Mouse (Mus musculus) midbrain, embryonic 16.5 days (tissue): ENCODE results near the gene Trim66. TPM values are rescaled to one million over a fixed set of nuclear protein-coding genes. Genes with fewer than 3 reads are reported as not detected.

Experiments used
- ATAC-seq: fragments of 200-750 bp; cut with Nextera tagmentation; 2 replicates; pipeline ENCODE4 v1.8.0; 2017; ENCODE audit warnings: moderate TSS enrichment
- H3K27ac ChIP-seq: fragments of 300-500 bp; sonication (generic); 2 replicates; pipeline ENCODE4 v1.5.1; 2014; ENCODE audit warnings: mild to moderate bottlenecking, low read length, mixed read lengths
- H3K27me3 ChIP-seq: fragments of 300-500 bp; sonication (generic); 2 replicates; pipeline ENCODE4 v1.6.1; 2014; ENCODE audit warnings: low read depth, low read length, mixed read lengths; ENCODE audit not compliant: control insufficient read depth, insufficient read depth
- H3K36me3 ChIP-seq: fragments of 300-500 bp; sonication (generic); 2 replicates; pipeline ENCODE4 v1.6.1; 2014; ENCODE audit warnings: mild to moderate bottlenecking, low read length, moderate library complexity, mixed read lengths; ENCODE audit not compliant: control insufficient read depth, insufficient read depth
- H3K4me1 ChIP-seq: fragments of 300-500 bp; sonication (generic); 2 replicates; pipeline ENCODE4 v1.6.1; 2014; ENCODE audit warnings: mild to moderate bottlenecking, low read length, mixed read lengths; ENCODE audit not compliant: control insufficient read depth, insufficient read depth
- H3K4me2 ChIP-seq: fragments of 300-500 bp; sonication (generic); 2 replicates; pipeline ENCODE4 v1.6.1; 2014; ENCODE audit warnings: mild to moderate bottlenecking, low read length, mixed read lengths
- H3K4me3 ChIP-seq: fragments of 300-500 bp; sonication (generic); 2 replicates; pipeline ENCODE4 v1.5.1; 2014; ENCODE audit warnings: low read depth, mild to moderate bottlenecking, low read length, moderate library complexity, mixed read lengths
- H3K9ac ChIP-seq: fragments of 300-500 bp; sonication (generic); 2 replicates; pipeline ENCODE4 v1.6.1; 2014; ENCODE audit warnings: low read depth, low read length, mixed read lengths
- H3K9me3 ChIP-seq: fragments of 300-500 bp; sonication (generic); replicated peaks from 2 replicates; pipeline ENCODE4 v1.6.1; 2014; ENCODE audit warnings: mild to moderate bottlenecking, low read length, mixed read lengths; ENCODE audit not compliant: control insufficient read depth, poor library complexity, severe bottlenecking
- WGBS: fragments of 180-500 bp; shearing (Covaris S2); extraction: QIAGEN DNeasy Blood & Tissue Kit; methylation state at CpG from one replicate; pipeline ENCODE4 v1.1.7; 2014; 5-methylcytosine and 5-hydroxymethylcytosine counted together
- polyA plus RNA-seq: library from polyadenylated mRNA; unstranded; fragments of >200 nt; fragmentation: Nextera tagmentation; extraction: Ambion mirVana; gene quantifications from 2 replicates; pipeline ENCODE4 v1.2.1, GENCODE M21; 2015

Trim66 gene
- polyA plus RNA-seq, 1 experiment from 2014 or later, result 1.7 TPM

GRCm38 (mm10) chr7:109534921-109535320 is 27.0 kb upstream of the Trim66 start:
- no peak for ATAC-seq
- no peak overlapping the region for H3K9ac ChIP-seq
- H3K4me2 ChIP-seq, result no peak overlapping the region
- no peaks in the 10 kb centered on the region for H3K9me3 ChIP-seq
- no peaks in the 10 kb centered on the region for H3K27me3 ChIP-seq
- no peak overlapping the region for H3K4me3 ChIP-seq
- peaks cover 2% of the 10 kb centered on the region; the same call in 1 of the 2 replicates for H3K4me1 ChIP-seq
- no peak overlapping the region for H3K27ac ChIP-seq
- H3K36me3 ChIP-seq, result peaks cover 2% of the 10 kb centered on the region; the same call in 1 of the 2 replicates
- WGBS, result 88% methylated on average over 3 of the region's 3 CpGs

DNA sequence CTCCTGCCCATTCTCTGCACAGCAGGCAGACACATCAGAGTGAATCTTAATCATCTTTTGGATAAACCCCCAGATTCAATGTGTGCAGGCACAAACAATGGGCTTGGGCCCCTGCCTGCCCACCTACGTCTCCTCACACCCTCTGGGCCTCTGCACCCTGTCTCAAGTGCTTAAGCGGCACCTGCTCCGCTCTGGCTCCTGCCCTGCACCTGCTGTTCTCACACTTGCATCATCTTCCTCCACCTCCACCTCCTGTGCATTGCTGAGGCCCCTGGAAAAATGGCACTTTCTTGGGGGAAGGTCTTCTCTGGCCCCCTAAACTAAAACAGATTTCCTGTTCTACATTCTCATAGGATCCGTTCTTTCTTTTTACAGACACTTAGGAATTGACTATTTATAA is 26.0 kb upstream of the Trim66 start:
- H3K4me2 ChIP-seq, result no peak overlapping the region
- H3K27ac ChIP-seq, result no peak overlapping the region
- no peaks in the 10 kb centered on the region for H3K9me3 ChIP-seq
- ATAC-seq, result no peak
- H3K4me1 ChIP-seq, result peaks cover 2% of the 10 kb centered on the region; the same call in 1 of the 2 replicates
- 80% methylated on average over 4 of the region's 4 CpGs for WGBS
- peaks cover 2% of the 10 kb centered on the region; the same call in 1 of the 2 replicates for H3K36me3 ChIP-seq
- H3K9ac ChIP-seq, result no peak overlapping the region
- no peaks in the 10 kb centered on the region for H3K27me3 ChIP-seq
- H3K4me3 ChIP-seq, result no peak overlapping the region

DNA sequence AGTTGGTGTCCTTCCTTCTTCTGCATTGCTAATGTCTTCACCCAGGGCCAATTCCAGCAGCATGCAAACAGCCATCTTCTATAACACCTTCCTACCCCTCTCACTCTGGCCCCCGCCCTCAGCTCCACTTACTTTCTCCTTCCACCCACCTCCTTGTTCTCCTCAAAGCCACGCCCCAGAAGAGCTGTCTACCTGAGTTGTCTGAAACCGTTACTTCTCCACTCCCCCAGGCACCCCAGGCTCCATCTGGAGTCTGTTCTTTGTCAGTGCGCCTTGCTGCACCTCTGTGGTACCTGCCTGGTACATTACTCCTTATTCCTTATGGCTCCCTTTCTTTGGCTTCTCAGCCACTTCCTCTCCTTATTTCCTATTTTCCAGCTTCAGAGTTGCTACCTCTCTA is 25.2 kb upstream of the Trim66 start:
- Histone ChIP-seq H3K4me2 (no peak overlapping the region), H3K4me1 (peaks cover 2% of the 10 kb centered on the region; the same call in 1 of the 2 replicates), H3K27ac (no peak overlapping the region), H3K4me3 (no peak overlapping the region), H3K9ac (no peak overlapping the region), H3K36me3 (peaks cover 2% of the 10 kb centered on the region; the same call in 1 of the 2 replicates), H3K9me3 (no peaks in the 10 kb centered on the region), H3K27me3 (no peaks in the 10 kb centered on the region)
- WGBS, result 90% methylated on average over 4 of the region's 4 CpGs
- no peak for ATAC-seq

- 85% methylated on average over 3 of the region's 3 CpGs for WGBS
- peaks cover 2% of the 10 kb centered on the region; the same call in 1 of the 2 replicates for H3K36me3 ChIP-seq
- H3K9me3 ChIP-seq, result no peaks in the 10 kb centered on the region
- no peaks in the 10 kb centered on the region for H3K27me3 ChIP-seq
- no peak overlapping the region for H3K9ac ChIP-seq
- H3K4me2 ChIP-seq, result no peak overlapping the region
- H3K4me1 ChIP-seq, result peaks cover 2% of the 10 kb centered on the region; the same call in 1 of the 2 replicates
- ATAC-seq, result no peak
- H3K4me3 ChIP-seq, result no peak overlapping the region
- no peak overlapping the region for H3K27ac ChIP-seq
Observed at GRCm38 (mm10) chr7:109532691-109533090, 24.8 kb upstream of the Trim66 start.

DNA sequence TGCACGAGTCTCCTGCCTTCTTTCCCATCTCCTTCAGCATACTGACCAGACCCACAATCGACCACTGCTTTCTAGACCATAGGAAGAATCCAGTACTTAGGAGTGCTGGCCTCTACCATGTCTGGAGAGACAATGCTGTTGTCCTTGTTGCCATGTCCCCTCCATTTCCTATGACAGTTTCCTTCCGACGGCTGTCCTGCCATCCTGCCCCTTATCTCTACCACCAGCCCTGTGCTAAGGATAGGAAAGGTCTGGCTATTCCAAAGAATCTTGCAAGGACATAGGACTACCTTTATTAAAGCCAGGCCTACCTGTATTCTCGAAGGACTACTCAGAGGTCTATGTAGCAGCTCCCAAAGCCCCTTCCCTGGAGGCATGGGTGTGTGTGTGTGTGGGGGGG is 23.6 kb upstream of the Trim66 start:
- Histone ChIP-seq H3K4me2 (no peak overlapping the region), H3K9me3 (no peaks in the 10 kb centered on the region), H3K9ac (no peak overlapping the region), H3K4me1 (no peaks in the 10 kb centered on the region), H3K4me3 (no peak overlapping the region), H3K27me3 (no peaks in the 10 kb centered on the region), H3K27ac (no peak overlapping the region), H3K36me3 (peaks cover 2% of the 10 kb centered on the region; the same call in 1 of the 2 replicates)
- WGBS, result 86% methylated on average over 5 of the region's 5 CpGs
- ATAC-seq, result no peak

GRCm38 (mm10) chr7:109529741-109530140 is 21.8 kb upstream of the Trim66 start:
- no peak overlapping the region for H3K4me2 ChIP-seq
- H3K4me1 ChIP-seq, result no peaks in the 10 kb centered on the region
- no peaks in the 10 kb centered on the region for H3K27me3 ChIP-seq
- ATAC-seq, result no peak
- no peaks in the 10 kb centered on the region for H3K9me3 ChIP-seq
- 88% methylated on average over 2 of the region's 2 CpGs for WGBS
- no peak overlapping the region for H3K4me3 ChIP-seq
- H3K9ac ChIP-seq, result no peak overlapping the region
- peaks cover 9% of the 10 kb centered on the region for H3K36me3 ChIP-seq
- H3K27ac ChIP-seq, result no peak overlapping the region

- no peaks in the 10 kb centered on the region for H3K4me1 ChIP-seq
- H3K9ac ChIP-seq, result no peak overlapping the region
- H3K4me2 ChIP-seq, result no peak overlapping the region
- H3K9me3 ChIP-seq, result no peaks in the 10 kb centered on the region
- ATAC-seq, result peak; percentile 73; the same call in 1 of the 2 replicates
- peaks cover 14% of the 10 kb centered on the region for H3K36me3 ChIP-seq
- H3K27ac ChIP-seq, result no peak overlapping the region
- 19% methylated on average over 3 of the region's 3 CpGs for WGBS
- no peak overlapping the region for H3K4me3 ChIP-seq
- H3K27me3 ChIP-seq, result no peaks in the 10 kb centered on the region
Observed at GRCm38 (mm10) chr7:109528356-109528755, 20.4 kb upstream of the Trim66 start.

DNA sequence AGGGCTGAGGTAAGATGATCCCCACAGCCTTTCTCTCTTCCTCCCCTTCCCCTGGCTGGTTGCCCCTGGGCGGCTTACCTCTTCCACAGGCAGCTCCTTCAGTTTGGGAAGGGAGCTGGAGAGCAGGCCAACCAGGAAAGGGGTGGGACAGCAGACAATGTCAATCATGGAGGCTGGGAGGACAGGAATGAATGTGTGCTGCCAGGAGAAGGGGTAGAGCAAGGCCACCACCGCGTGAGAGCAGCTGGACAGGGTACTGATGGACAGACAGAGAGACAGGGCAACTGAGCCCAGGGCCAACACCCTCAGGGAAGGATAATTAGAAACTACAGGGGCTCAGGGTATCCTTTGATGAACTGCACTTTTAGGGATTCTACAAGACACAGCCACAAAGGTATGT is 19.6 kb upstream of the Trim66 start:
- no peaks in the 10 kb centered on the region for H3K9me3 ChIP-seq
- no peaks in the 10 kb centered on the region for H3K27me3 ChIP-seq
- H3K4me1 ChIP-seq, result no peaks in the 10 kb centered on the region
- H3K4me3 ChIP-seq, result no peak overlapping the region
- WGBS, result 77% methylated on average over 2 of the region's 3 CpGs
- H3K36me3 ChIP-seq, result peaks cover 17% of the 10 kb centered on the region
- H3K9ac ChIP-seq, result no peak overlapping the region
- no peak for ATAC-seq
- H3K27ac ChIP-seq, result no peak overlapping the region
- H3K4me2 ChIP-seq, result no peak overlapping the region

- Histone ChIP-seq H3K36me3 (peaks cover 25% of the 10 kb centered on the region), H3K4me2 (no peak overlapping the region), H3K4me3 (no peak overlapping the region), H3K9ac (no peak overlapping the region), H3K27me3 (no peaks in the 10 kb centered on the region), H3K27ac (no peak overlapping the region), H3K4me1 (peaks cover 4% of the 10 kb centered on the region; the same call in 1 of the 2 replicates), H3K9me3 (no peaks in the 10 kb centered on the region)
- 81% methylated on average over 16 of the region's 16 CpGs for WGBS
- no peak for ATAC-seq
Observed at GRCm38 (mm10) chr7:109525740-109526663, 18.1 kb upstream of the Trim66 start.
